Mouse (Mus musculus): Measurements from ENCODE around the gene Samd1. TPM values are rescaled to one million over a fixed set of nuclear protein-coding genes. Genes with fewer than 3 reads are reported as not detected.

Samd1 gene
- 10 to 100 TPM; 82.8 to 83.9 TPM for total RNA-seq (2021)

DNA sequence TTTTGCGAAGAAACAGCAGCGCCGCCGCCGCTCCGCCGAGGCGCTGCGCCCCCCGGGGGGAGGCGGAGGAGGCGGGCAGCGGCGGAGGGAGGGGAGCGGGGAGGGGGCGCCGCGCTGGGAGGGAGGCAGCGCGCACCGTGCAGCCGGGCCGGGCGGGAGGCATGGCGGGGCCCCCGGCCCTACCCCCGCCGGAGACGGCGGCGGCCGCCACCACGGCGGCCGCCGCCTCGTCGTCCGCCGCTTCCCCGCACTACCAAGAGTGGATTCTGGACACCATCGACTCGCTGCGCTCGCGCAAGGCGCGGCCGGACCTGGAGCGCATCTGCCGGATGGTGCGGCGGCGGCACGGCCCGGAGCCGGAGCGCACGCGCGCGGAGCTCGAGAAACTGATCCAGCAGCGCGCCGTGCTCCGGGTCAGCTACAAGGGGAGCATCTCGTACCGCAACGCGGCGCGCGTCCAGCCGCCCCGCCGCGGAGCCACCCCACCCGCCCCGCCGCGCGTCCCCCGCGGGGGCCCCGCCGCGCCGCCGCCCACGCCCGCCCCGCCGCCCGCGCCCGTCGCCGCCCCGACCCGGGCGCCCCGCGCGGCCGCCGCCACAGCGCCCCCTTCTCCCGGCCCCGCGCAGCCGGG lies at the start of gene Samd1:
TSS of gene Samd1 (plus strand) at position 162 of the 631 bp plus-strand sequence.
- peak; percentile 58 for DNase-seq
- intact Hi-C loops (cut with DNase I), result no loop called here

DNA sequence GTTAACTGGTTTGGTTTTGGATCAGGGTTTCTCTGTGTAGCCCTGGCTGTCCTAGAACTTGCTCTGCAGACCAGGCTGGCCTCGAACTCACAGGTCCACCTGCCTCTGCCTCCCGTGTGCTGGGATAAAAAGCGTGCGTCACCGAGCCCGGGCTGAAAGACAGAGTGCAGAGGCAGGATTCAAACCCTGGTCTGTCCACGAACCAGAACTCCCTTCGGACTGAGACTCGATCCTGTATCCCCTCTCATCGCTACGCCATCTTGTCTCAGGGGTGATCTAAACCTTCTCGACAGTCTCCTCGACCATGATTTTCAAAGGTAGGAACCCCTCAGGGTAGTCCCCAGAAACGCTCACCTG lies 42.7 kb upstream of the Samd1 start:
- no peak for DNase-seq
- intact Hi-C loops (cut with DNase I), result loop anchor here (10.0 kb wide), 1 partner anchor 180 kb away; no protein-coding TSS in a partner anchor

DNA sequence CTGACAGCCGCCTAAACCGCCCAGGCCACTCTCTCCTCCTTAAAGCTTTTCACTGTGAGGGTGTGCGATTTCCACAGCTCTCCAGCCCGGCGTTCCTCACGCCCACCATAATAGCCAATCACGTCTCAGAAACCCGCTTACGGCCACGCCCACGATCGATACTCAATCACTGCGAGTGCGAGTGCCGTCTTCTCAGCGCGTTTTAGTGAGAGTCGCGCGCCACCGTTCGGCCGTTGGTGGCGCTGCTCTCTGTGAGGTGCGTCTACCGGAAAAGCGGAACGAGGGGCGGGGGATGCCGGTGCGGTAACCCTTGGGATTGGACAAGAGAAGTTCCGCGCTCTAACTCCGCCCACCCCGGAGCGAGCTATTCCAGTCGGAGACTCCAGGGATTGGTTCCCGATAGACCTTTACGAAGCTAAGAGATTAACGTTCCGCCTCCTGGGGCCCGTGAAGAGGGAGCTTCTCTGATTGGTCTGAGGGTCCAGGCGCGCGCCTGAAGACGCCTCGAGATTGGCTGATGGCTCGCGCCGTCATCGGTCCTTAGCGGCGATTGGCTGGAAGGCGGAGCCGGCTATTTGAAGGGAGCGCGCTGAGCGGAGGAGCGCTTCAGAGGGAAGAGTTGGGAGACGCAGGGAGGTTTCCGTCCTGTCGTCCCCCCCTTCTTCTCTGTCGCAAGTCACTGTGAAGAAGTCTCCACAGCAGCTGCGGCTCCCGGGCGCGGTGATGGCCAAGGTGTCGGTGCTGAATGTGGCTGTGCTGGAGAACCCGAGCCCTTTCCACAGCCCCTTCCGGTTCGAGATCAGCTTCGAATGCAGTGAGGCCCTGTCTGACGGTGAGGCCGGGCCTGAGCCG lies 42.1 kb upstream of the Samd1 start, which contains the start of the genes Gm10644 and Asf1b:
TSS of gene Gm10644 (minus strand) at position 100 of the 852 bp plus-strand sequence.
TSS of gene Asf1b (plus strand) at position 402 of the 852 bp plus-strand sequence.
- intact Hi-C loops (cut with DNase I), result loop anchor here (10.0 kb wide), 1 partner anchor 181 kb away; no protein-coding TSS in a partner anchor

DNA sequence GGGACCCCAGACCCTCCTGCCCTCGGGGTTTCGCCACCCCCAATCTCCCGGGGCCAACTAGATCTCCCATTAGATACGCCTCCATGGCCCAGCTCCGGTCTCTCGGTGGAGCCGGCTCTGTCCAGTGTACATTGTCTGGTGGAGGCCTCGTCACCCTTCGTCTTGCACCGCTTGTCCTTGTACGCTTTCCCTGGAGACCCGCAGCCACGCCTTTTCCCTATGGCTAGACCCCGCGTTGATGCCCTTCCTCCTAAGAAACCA lies 41.6 kb upstream of the Samd1 start:
- no peak for DNase-seq
- intact Hi-C loops (cut with DNase I), result loop anchor here (10.0 kb wide), 1 partner anchor 181 kb away; no protein-coding TSS in a partner anchor

More for the DNA sequence above, 42.1 kb upstream of the Samd1 start, which contains the start of the genes Gm10644 and Asf1b:
- peak; percentile 100 for DNase-seq

DNA sequence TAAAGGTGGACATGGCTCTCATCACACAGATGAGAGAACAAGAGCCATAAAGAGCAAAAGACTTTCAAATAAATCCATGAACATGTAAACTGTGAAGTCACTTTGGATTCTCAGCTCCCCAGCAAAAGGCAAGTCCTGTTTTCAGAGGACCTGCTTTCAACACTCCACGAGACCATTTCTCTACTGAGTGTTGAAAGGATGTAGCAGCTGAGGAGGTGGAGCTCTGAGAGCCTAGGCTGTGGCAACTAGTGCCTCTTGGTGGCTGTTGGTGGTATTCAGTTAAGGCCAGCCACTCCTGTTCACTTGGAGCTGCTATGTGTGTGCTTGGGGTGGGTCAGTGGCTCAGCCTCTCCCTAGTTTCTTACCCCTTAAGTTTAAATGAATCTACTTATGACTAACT lies 40.7 kb upstream of the Samd1 start:
- intact Hi-C loops (cut with DNase I), result loop anchor here (10.0 kb wide), 1 partner anchor 182 kb away; no protein-coding TSS in a partner anchor
- no peak for DNase-seq

DNA sequence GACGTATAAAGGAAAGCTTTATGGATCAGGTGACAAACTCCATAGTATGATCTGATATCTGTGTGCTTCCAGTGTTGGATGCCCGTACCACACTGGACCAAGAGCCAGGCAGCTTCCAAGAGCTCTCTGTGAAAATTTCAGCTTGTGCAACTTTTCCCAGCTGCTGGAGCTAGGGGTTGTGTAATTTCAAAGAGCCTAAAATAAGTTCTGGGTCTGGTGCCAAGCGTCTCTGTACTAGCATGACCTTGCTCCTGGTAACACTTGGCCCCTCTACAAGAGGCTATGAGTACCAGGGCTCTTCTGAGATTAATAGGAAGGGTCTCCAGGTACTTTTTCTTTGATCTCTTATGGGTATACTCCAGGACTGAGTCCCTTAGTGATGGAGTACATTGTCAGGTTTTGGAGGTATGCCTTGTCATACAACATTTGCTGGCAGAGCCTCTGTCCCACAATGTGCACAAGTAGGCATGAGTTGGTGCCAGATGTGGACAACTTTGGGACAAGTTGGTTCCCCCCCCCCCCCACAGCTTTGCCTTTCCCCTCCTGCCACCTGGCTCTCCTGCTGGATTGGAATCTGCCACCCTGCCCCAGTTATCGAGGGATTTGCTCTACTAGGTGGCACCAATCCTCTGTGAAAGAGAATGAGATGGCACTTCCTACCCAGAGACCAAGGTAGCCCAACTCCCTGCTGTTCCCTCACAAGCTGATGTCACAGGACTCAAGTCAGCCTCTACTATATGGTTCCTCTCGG lies 33.3 kb upstream of the Samd1 start:
- no peak for DNase-seq
- intact Hi-C loops (cut with DNase I), result no loop called here

DNA sequence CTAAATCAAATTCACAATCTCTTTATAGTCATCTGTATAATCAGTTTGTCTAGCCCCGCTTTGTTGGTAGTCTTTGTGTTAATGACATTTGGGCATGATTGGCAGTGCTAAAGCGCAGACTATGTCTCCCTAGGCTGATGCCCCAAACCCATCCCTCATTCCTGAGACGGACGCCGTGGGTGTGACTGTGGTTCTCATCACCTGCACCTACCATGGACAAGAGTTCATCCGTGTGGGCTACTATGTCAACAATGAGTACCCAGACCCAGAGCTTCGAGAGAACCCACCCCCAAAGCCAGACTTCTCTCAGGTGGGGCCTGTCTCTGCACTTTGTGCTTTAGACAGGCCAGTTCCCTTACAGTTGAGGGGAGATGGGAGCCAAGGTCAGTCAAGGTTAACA lies 29.8 kb upstream of the Samd1 start:
- intact Hi-C loops (cut with DNase I), result no loop called here

DNA sequence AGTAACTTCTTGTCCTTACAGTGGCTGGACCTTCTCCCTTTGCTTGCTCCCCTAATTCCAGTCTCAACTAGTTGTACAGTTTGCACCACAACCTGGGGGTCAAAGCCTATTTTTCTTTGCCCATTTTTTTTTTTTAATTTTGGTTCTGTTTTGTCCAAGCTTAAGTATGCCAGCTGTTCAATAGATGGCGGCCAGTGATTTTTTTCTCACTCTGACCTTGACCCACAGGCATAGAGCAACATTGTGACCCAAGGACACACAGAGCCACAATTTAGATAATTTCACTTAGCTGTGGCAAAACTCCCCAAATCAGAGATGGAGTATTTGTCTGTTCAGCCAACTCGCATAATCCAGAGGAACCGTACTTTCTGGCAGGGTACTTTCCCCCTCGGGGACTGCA lies 26.4 kb upstream of the Samd1 start:
- DNase-seq, result no peak
- intact Hi-C loops (cut with DNase I), result no loop called here

More for the DNA sequence above, 29.8 kb upstream of the Samd1 start:
- DNase-seq, result no peak

DNA sequence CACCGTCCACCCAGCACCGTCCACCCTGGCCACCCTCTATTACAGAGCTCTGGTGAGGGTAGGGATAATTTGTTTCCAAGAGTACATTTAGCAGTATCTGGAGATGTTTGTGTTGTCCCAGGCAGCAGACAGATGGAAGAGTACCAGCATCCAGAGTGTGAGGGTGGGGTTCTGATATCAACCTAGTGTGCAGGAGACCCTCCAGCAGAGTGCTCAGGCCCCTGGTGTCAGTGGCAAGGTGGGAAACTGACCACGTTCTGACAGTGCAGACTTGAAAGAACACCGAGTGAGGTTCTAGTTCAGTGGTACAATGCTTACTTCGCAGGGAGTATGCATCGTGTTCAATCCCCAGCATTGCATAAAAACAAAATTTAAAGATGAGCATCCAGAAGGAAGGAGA lies 25.8 kb upstream of the Samd1 start:
- no peak for DNase-seq
- intact Hi-C loops (cut with DNase I), result no loop called here

DNA sequence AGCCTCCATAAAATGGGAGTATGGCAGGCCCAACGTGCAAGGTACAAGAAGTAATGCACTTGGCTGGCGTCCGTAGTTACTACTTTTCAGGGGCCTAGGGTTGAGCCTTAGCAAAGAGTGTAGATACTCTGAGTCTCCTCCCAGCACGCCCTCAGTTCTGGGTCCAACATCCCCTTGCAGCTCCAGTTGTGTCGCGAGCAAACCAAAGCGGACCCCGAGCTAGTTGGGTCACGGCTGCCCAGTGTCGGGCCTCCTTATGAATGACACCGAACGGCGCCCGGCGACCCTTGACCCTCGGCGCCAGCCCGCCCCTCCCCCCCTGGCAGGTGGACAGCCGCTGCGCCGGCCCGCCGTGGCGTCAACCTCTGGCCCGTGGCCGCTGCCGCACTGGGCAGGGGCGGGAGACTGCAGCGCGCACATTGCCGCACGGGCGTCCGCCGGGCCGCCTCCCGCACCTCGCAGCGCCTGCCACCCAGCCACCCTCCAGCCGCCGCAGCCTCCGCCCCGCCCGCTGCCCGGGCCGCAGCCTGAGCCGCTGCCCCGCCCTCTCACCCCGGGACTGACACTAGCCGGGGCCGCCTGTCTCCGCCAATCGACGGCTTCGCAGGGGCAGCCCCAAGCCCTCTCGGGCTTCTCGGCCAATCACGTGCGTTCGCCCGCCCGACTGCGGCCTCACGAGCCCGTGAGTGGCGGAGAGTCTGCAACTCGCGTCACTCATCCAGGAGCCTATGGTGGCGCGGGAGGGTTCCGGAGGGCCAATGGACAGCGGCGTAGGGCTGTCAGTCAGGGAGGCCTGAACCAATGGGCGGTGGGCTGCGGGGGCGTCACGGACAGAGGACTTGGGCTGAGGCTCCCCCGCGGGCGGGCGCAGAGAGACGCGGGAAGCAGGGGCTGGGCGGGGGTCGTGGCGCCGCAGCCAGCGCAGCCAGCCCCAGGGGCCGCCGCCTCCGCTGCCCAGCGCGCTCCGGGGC lies 25.0 kb upstream of the Samd1 start, which contains the start of gene Prkaca:
TSS of gene Prkaca (plus strand) at position 844 of the 971 bp plus-strand sequence.
- DNase-seq, result peak; percentile 99
- intact Hi-C loops (cut with DNase I), result no loop called here

DNA sequence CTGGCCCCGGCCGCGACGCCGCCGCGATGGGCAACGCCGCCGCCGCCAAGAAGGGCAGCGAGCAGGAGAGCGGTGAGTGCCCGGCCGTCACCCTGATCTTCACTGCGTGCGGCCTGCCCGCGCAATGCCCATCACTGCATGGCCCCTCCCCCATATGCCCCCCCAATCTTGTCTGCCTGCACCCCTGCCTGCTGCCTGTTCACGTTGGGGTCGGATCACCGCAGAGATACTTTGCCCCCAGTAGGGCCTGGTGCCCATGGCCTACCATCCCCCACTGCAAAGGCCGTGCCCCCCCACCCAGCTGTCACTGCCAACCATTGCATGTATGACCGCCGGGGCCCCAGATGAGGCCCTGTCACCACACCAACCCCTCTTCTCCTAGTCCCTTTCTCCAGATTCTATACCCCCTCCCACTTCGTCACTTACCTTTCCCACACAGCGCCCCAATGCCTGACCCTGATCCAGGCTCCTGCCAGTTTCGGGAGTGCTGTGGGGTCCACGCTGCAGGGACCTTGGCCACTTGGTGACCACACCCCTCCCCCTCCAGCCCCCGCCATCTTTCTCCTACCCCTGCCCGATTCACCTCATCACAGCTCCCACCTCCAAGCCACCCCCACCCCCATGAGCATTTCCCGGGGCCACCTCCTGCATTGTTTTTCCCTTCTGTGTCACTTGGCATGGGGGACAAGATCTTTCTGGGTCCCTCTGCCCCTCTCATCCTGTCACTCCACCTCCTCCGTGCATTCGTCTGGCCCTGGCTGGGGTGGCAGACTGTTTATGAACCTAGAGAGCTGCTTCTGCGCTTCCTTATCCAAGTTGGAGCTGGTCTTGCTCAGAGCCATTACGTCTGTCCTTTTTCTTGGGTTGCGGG lies 24.1 kb upstream of the Samd1 start:
- intact Hi-C loops (cut with DNase I), result no loop called here
- peak; percentile 59 for DNase-seq

DNA sequence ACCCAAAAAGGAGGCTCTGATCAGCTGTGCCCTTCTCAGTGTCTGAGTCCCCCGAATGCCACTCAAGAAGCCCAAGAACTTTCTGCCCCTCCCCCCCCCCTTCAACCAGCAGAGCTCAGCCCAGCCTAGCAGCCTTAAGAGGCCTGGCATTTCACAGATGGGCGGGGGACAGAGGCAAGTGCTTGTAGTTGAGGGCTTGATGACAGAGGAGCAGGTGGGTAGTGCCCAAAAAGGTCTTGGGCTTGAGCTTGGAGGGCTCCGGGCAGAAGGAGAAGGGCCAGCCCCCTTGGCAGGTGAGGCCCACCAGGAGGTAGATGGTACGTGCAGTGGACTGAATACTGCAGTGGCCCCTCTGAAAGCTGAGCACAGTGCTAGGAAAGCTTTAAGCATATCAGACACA lies 23.0 kb upstream of the Samd1 start:
- DNase-seq, result no peak
- intact Hi-C loops (cut with DNase I), result no loop called here

DNA sequence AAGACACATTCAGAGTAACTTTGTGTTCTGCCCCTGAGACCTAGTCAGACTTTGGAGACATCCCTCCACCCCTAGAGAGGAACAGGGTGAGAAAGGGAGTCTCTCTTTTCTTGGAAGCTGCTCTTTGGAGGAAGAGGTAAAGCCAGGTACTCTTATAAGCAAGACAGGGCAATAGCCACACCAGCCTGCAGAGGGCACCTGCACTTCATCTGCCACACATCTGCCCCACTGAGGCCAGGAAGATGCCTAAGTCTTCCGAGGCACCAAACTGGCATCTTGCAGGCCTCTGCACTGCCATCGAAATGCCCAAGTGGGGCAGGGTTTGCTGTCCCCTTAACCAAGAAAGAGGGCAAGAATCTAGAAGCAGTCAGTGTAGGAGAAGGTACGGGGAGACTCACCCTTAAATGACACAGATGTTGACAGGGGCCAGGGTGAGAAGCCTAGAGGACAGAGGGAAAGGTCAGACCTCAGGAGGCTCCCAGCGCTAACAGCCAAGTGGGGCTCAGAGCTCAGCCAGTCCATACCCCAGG lies 21.3 kb upstream of the Samd1 start:
- DNase-seq, result no peak
- intact Hi-C loops (cut with DNase I), result no loop called here

DNA sequence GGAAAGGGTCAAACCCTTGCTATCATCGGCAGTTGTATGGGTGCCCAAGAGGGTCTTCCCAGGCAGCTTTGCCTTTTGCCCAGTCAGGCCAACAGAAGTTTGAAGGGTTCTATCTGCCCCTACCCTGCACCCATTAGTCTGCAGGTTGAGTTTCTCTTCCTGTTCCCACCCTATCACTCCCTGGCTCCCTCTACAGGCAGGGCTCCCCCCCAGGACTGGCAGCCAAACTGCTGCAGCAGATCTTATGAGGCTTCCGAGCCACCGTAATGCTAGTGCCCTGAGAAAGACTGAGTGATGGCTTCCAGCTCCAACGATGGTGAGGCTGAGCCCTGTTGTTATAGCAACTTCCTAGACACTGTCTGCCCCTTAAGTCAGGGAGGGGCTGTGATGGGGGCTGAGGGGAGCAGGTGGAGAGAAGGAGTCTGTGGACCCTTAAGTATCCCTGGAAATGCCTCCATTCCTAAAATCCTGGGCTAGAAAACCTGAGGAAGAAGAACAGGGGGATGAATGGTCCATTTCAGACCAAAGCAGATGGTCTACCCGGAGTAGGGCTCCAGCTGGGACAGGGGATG lies 20.6 kb upstream of the Samd1 start:
- DNase-seq, result no peak
- intact Hi-C loops (cut with DNase I), result no loop called here

DNA sequence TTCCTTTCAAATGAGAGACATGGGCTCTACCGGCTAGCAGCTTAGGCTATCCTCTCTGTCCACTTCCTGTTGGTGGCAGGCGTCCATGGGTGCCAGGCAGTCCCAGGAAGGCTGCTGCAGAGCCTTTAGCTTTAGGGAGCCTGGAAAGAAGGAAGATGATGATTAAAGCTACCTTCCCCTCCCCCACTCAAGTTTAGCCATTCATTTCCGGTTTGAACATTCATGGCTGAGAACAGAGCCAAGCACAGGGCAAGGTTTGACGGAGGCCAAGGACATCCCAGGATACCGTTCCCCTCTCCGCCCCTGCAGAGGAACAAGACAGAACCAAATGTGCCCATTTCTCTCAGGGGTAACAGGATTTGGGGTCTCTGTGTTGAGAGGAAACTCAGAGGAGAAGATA lies 19.8 kb upstream of the Samd1 start:
- intact Hi-C loops (cut with DNase I), result no loop called here
- no peak for DNase-seq

DNA sequence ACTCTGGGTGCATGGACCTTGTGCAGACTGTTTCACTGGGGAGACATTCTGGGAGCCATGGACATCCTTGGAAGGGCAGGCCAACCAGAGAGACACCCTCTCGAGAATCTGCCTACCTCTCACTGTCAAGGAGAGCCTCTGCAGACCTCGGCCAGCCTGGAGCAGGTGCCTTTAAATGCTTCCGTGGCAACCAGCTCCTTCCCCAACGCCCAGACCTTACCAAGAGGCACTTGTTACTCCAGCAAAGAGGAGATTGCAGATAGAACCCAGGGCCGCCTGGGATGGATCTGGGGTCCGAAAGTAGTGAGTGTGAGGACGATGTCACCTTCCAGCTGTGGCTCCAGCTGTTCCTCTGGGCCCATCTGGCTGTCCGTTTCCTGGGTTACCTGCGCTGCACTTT lies 19.3 kb upstream of the Samd1 start:
- intact Hi-C loops (cut with DNase I), result no loop called here
- DNase-seq, result no peak

DNA sequence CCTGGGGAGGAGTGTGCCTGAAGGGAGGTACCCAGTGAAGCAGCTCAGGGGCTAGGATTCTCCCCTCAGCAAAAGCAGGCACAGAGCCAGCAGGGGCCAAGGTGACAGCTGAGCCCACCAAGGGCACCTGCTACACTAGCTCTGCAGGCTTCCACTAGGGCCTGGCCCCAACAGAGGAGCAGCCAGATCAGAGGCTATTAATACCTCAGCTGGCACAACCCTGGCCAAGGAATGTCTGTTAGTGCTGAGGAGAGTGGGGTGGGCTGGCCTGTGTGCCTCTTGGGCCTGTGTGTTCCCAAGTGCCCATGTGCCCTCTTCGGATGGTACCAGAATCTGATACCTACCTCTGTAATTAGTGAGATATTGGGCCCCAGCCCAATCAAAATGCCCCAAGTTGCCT lies 17.2 kb upstream of the Samd1 start:
- no peak for DNase-seq
- intact Hi-C loops (cut with DNase I), result no loop called here

DNA sequence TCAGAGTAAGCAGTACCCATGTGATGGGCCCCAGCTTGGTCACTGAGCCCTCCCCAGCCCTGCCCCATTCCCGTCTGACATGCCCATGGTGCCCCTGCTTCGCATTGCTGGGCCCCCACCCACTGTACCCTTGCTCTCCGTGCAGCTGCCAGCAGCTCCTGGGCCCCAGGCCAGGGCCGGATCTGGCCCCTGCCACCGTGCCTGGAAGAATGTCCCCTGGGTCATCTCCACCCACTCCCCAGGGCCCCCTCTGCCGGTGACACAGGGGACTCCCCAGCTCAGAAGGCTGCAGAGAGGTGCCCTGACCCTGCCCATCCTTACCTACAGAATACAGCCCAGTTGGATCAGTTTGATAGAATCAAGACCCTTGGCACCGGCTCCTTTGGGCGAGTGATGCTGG lies 16.6 kb upstream of the Samd1 start:
- intact Hi-C loops (cut with DNase I), result no loop called here
- no peak for DNase-seq

DNA sequence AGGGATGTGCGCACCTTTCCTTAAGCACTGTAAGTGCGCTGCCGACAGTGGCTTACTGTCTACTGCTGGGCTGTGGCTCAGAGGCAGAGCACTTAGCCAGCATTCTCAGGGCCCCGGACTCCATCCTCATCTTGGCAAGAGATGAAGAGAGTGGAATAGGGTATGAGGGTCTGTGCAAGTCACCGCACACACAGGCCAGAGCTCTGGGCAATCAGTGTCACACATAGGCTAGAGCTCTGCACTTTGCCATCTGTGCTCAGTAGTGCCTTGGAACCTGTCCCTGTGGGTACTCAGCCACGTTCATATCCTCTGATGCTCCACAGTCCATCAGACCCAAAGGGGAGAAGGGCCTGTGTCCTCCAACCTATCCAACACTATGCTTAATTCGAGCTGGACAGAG lies 15.9 kb upstream of the Samd1 start:
- intact Hi-C loops (cut with DNase I), result no loop called here
- DNase-seq, result no peak

Measured in left cerebral cortex, postnatal 4 days (tissue).